Mouse (Mus musculus) neural tube, embryonic 15.5 days (tissue): Measurements from ENCODE around the gene Kdm6b. TPM values are rescaled to one million over a fixed set of nuclear protein-coding genes. Genes with fewer than 3 reads are reported as not detected.
"Not testable (repeated sequence)": the region's sequence is repeated elsewhere in the genome, so short reads cannot be mapped to it uniquely, and the experiment has no call there.

Experiments used
- ATAC-seq: fragments of 200-750 bp; cut with Nextera tagmentation; 2 replicates; pipeline ENCODE4 v1.8.0; 2017; ENCODE audit warnings: mild to moderate bottlenecking, moderate TSS enrichment, moderate library complexity; ENCODE audit not compliant: low FRiP score
- H3K27ac ChIP-seq: fragments of 300-500 bp; sonication (generic); replicated peaks from 2 replicates; pipeline ENCODE4 v1.5.1; 2015; ENCODE audit warnings: mild to moderate bottlenecking, inconsistent platforms
- H3K27me3 ChIP-seq: fragments of 300-500 bp; sonication (generic); replicated peaks from 2 replicates; pipeline ENCODE4 v1.6.1; 2015; ENCODE audit warnings: inconsistent platforms
- H3K36me3 ChIP-seq: fragments of 300-500 bp; sonication (generic); 2 replicates; pipeline ENCODE4 v1.6.1; 2015; ENCODE audit warnings: inconsistent platforms
- H3K4me1 ChIP-seq: fragments of 300-500 bp; sonication (generic); 2 replicates; pipeline ENCODE4 v1.6.1; 2015; ENCODE audit warnings: inconsistent platforms
- H3K4me2 ChIP-seq: fragments of 300-500 bp; sonication (generic); 2 replicates; pipeline ENCODE4 v1.6.1; 2015; ENCODE audit warnings: inconsistent platforms, mild to moderate bottlenecking, moderate library complexity
- H3K4me3 ChIP-seq: fragments of 300-500 bp; sonication (generic); replicated peaks from 2 replicates; pipeline ENCODE4 v1.5.1; 2015; ENCODE audit warnings: mild to moderate bottlenecking, inconsistent platforms
- H3K9ac ChIP-seq: fragments of 300-500 bp; sonication (generic); replicated peaks from 2 replicates; pipeline ENCODE4 v1.6.1; 2015; ENCODE audit warnings: mild to moderate bottlenecking, inconsistent platforms
- H3K9me3 ChIP-seq: fragments of 300-500 bp; sonication (generic); replicated peaks from 2 replicates; pipeline ENCODE4 v1.6.1; 2016; ENCODE audit warnings: inconsistent platforms
- WGBS: fragments of 180-500 bp; shearing (Covaris S2); methylation state at CpG from one replicate; pipeline ENCODE4 v1.1.7; 2015; ENCODE audit warnings: mixed read lengths; 5-methylcytosine and 5-hydroxymethylcytosine counted together
- polyA plus RNA-seq: library from polyadenylated mRNA; unstranded; fragments of >200 nt; fragmentation: Nextera tagmentation; extraction: Ambion mirVana; gene quantifications from 2 replicates; pipeline ENCODE4 v1.2.1, GENCODE M21; 2015

The Kdm6b gene
- polyA plus RNA-seq, 1 experiment from 2014 or later = 32.6 TPM

- Histone ChIP-seq H3K9me3 (no peaks in the 10 kb centered on the region), H3K27ac (peak overlapping the region; percentile 100), H3K36me3 (peaks cover 31% of the 10 kb centered on the region), H3K9ac (peak overlapping the region; percentile 95; the same call in 1 of the 2 replicates), H3K4me1 (peaks cover 36% of the 10 kb centered on the region), H3K4me3 (peak overlapping the region; percentile 84), H3K4me2 (peak overlapping the region; percentile 85), H3K27me3 (peaks cover 5% of the 10 kb centered on the region; the same call in 1 of the 2 replicates)
- 26% methylated on average over 11 of the region's 11 CpGs for WGBS
- no peak for ATAC-seq
Observed at GRCm38 (mm10) chr11:69396772-69397171, 16.7 kb downstream of the Kdm6b start.

- Histone ChIP-seq H3K27ac (peak overlapping the region; percentile 100), H3K4me2 (peak overlapping the region; percentile 85), H3K27me3 (peaks cover 5% of the 10 kb centered on the region; the same call in 1 of the 2 replicates), H3K36me3 (peaks cover 21% of the 10 kb centered on the region), H3K9me3 (no peaks in the 10 kb centered on the region), H3K4me3 (peak overlapping the region; percentile 84), H3K4me1 (peaks cover 28% of the 10 kb centered on the region), H3K9ac (peak overlapping the region; percentile 95)
- WGBS = under 1% methylated on average over 47 of the region's 48 CpGs
- ATAC-seq = peak; percentile 94
Observed at GRCm38 (mm10) chr11:69395634-69396373, 17.7 kb downstream of the Kdm6b start.

GRCm38 (mm10) chr11:69395235-69395633, 18.2 kb downstream of the Kdm6b start, which contains the start of the genes Naa38 and Cyb5d1:
TSS of gene Naa38 (plus strand) at chr11:69395487.
TSS of gene Cyb5d1 (minus strand) at chr11:69395631.
- Histone ChIP-seq H3K4me3 (peak within 1 kb of the TSS; percentile 84), H3K36me3 (peaks cover 15% of the 10 kb centered on the region), H3K4me1 (peaks cover 28% of the 10 kb centered on the region), H3K4me2 (peak within 1 kb of the TSS; percentile 85), H3K9ac (peak within 1 kb of the TSS; percentile 95), H3K27ac (peak within 1 kb of the TSS; percentile 100)
- peak; percentile 86 for ATAC-seq
- not testable (repeated sequence) for H3K9me3 ChIP-seq, H3K27me3 ChIP-seq
- under 1% methylated on average over 24 of the region's 24 CpGs for WGBS

GRCm38 (mm10) chr11:69394591-69395167, 18.8 kb downstream of the Kdm6b start:
- Histone ChIP-seq H3K4me2 (peak overlapping the region; percentile 85), H3K4me3 (peak overlapping the region; percentile 84), H3K27ac (peak overlapping the region; percentile 100), H3K4me1 (peaks cover 31% of the 10 kb centered on the region), H3K9ac (peak overlapping the region; percentile 95)
- not testable (repeated sequence) for H3K9me3 ChIP-seq, ATAC-seq, H3K36me3 ChIP-seq, H3K27me3 ChIP-seq
- WGBS = 1% methylated on average over 31 of the region's 31 CpGs

- no peak overlapping the region for H3K4me3 ChIP-seq
- WGBS = 52% methylated on average over 10 of the region's 10 CpGs
- peaks cover 11% of the 10 kb centered on the region for H3K4me1 ChIP-seq
- no peak for ATAC-seq
- no peak overlapping the region for H3K4me2 ChIP-seq
- H3K27ac ChIP-seq = no peak overlapping the region
- H3K9me3 ChIP-seq = no peaks in the 10 kb centered on the region
- H3K36me3 ChIP-seq = no peaks in the 10 kb centered on the region
- no peak overlapping the region for H3K9ac ChIP-seq
- H3K27me3 ChIP-seq = no peaks in the 10 kb centered on the region
Observed at GRCm38 (mm10) chr11:69390400-69391034, 23.0 kb downstream of the Kdm6b start.

GRCm38 (mm10) chr11:69389531-69390399, 23.7 kb downstream of the Kdm6b start:
- H3K27me3 ChIP-seq = no peaks in the 10 kb centered on the region
- H3K27ac ChIP-seq = no peak overlapping the region
- ATAC-seq = no peak
- no peaks in the 10 kb centered on the region for H3K9me3 ChIP-seq
- H3K4me3 ChIP-seq = no peak overlapping the region
- no peaks in the 10 kb centered on the region for H3K36me3 ChIP-seq
- H3K9ac ChIP-seq = no peak overlapping the region
- H3K4me2 ChIP-seq = no peak overlapping the region
- 58% methylated on average over 14 of the region's 14 CpGs for WGBS
- H3K4me1 ChIP-seq = peaks cover 11% of the 10 kb centered on the region

- H3K36me3 ChIP-seq = no peaks in the 10 kb centered on the region
- H3K4me2 ChIP-seq = no peak overlapping the region
- H3K9ac ChIP-seq = no peak overlapping the region
- ATAC-seq = no peak
- no peaks in the 10 kb centered on the region for H3K9me3 ChIP-seq
- peaks cover 4% of the 10 kb centered on the region; the same call in 1 of the 2 replicates for H3K4me1 ChIP-seq
- WGBS = 96% methylated on average over 4 of the region's 4 CpGs
- no peak overlapping the region for H3K27ac ChIP-seq
- no peak overlapping the region for H3K4me3 ChIP-seq
- H3K27me3 ChIP-seq = no peaks in the 10 kb centered on the region
Observed at GRCm38 (mm10) chr11:69388680-69389079, 24.8 kb downstream of the Kdm6b start.

GRCm38 (mm10) chr11:69386758-69387157, 26.7 kb downstream of the Kdm6b start:
- no peaks in the 10 kb centered on the region for H3K36me3 ChIP-seq
- H3K4me2 ChIP-seq = no peak overlapping the region
- peaks cover 3% of the 10 kb centered on the region; the same call in 1 of the 2 replicates for H3K4me1 ChIP-seq
- H3K27me3 ChIP-seq = no peaks in the 10 kb centered on the region
- H3K9ac ChIP-seq = no peak overlapping the region
- H3K4me3 ChIP-seq = no peak overlapping the region
- 81% methylated on average over 7 of the region's 7 CpGs for WGBS
- H3K9me3 ChIP-seq = no peaks in the 10 kb centered on the region
- no peak overlapping the region for H3K27ac ChIP-seq
- no peak for ATAC-seq

- Histone ChIP-seq H3K27ac (no peak overlapping the region), H3K36me3 (no peaks in the 10 kb centered on the region), H3K4me1 (no peaks in the 10 kb centered on the region), H3K4me2 (no peak overlapping the region), H3K9me3 (no peaks in the 10 kb centered on the region), H3K4me3 (no peak overlapping the region), H3K27me3 (no peaks in the 10 kb centered on the region), H3K9ac (no peak overlapping the region)
- WGBS = 81% methylated on average over 6 of the region's 6 CpGs
- ATAC-seq = no peak
Observed at GRCm38 (mm10) chr11:69384979-69385378, 28.5 kb downstream of the Kdm6b start.

GRCm38 (mm10) chr11:69382478-69383105, 30.9 kb downstream of the Kdm6b start:
- no peaks in the 10 kb centered on the region for H3K9me3 ChIP-seq
- H3K4me3 ChIP-seq = no peak overlapping the region
- H3K27me3 ChIP-seq = no peaks in the 10 kb centered on the region
- WGBS = 71% methylated on average over 10 of the region's 10 CpGs
- H3K9ac ChIP-seq = no peak overlapping the region
- H3K4me1 ChIP-seq = no peaks in the 10 kb centered on the region
- ATAC-seq = no peak
- H3K4me2 ChIP-seq = no peak overlapping the region
- H3K36me3 ChIP-seq = no peaks in the 10 kb centered on the region
- no peak overlapping the region for H3K27ac ChIP-seq

- H3K27ac ChIP-seq = no peak overlapping the region
- no peak for ATAC-seq
- no peaks in the 10 kb centered on the region for H3K36me3 ChIP-seq
- WGBS = 83% methylated on average over 6 of the region's 6 CpGs
- H3K4me1 ChIP-seq = no peaks in the 10 kb centered on the region
- no peaks in the 10 kb centered on the region for H3K9me3 ChIP-seq
- no peak overlapping the region for H3K4me3 ChIP-seq
- H3K9ac ChIP-seq = no peak overlapping the region
- no peak overlapping the region for H3K4me2 ChIP-seq
- H3K27me3 ChIP-seq = no peaks in the 10 kb centered on the region
Observed at GRCm38 (mm10) chr11:69381356-69381755, 32.1 kb downstream of the Kdm6b start.
